Mouse (Mus musculus): ENCODE measurements around the gene Opcml. TPM values are rescaled to one million over a fixed set of nuclear protein-coding genes. Genes with fewer than 3 reads are reported as not detected.

Opcml gene
- polyA plus RNA-seq, 1 experiment from 2014 or later = 0.31 TPM

GRCm38 (mm10) chr9:28937980-28938379, 1147.4 kb downstream of the Opcml start:
- WGBS (ENCODE audit: insufficient replicate concordance) = 38% methylated on average over 2 of the region's 2 CpGs
- Histone ChIP-seq H3K27ac (no peak overlapping the region), H3K4me2 (no peak overlapping the region), H3K27me3 (no peaks in the 10 kb centered on the region), H3K9me3 (replicated peaks) (no peaks in the 10 kb centered on the region), H3K36me3 (no peaks in the 10 kb centered on the region), H3K9ac (no peak overlapping the region), H3K4me3 (replicated peaks) (no peak overlapping the region), H3K4me1 (replicated peaks) (no peaks in the 10 kb centered on the region)
- DNase-seq (no peak), ATAC-seq (ENCODE audit: low read depth) (no peak)

GRCm38 (mm10) chr9:28940901-28941300, 1150.3 kb downstream of the Opcml start:
- H3K9ac ChIP-seq = no peak overlapping the region
- no peaks in the 10 kb centered on the region for H3K9me3 ChIP-seq (replicated peaks)
- H3K27ac ChIP-seq = no peak overlapping the region
- ATAC-seq (ENCODE audit: low read depth) (no peak), DNase-seq (no peak)
- no peak overlapping the region for H3K4me2 ChIP-seq
- no peaks in the 10 kb centered on the region for H3K27me3 ChIP-seq
- H3K4me3 ChIP-seq (replicated peaks) = no peak overlapping the region
- H3K36me3 ChIP-seq = no peaks in the 10 kb centered on the region
- H3K4me1 ChIP-seq (replicated peaks) = no peaks in the 10 kb centered on the region

GRCm38 (mm10) chr9:28969455-28969854, 1178.9 kb downstream of the Opcml start:
- DNase-seq (no peak), ATAC-seq (ENCODE audit: low read depth) (no peak)
- H3K27ac ChIP-seq = no peak overlapping the region
- 68% methylated on average over 1 of the region's 1 CpGs for WGBS (ENCODE audit: insufficient replicate concordance)
- H3K4me3 ChIP-seq (replicated peaks) = no peak overlapping the region
- no peak overlapping the region for H3K9ac ChIP-seq
- no peaks in the 10 kb centered on the region for H3K4me1 ChIP-seq (replicated peaks)
- no peaks in the 10 kb centered on the region for H3K27me3 ChIP-seq
- no peaks in the 10 kb centered on the region for H3K9me3 ChIP-seq (replicated peaks)
- no peaks in the 10 kb centered on the region for H3K36me3 ChIP-seq
- no peak overlapping the region for H3K4me2 ChIP-seq

Small RNAs within 50 kb of the gene (microRNA-seq; reads per million reads assigned to microRNA genes)
- not detected for gene Gm44316

Measured in liver, embryonic 13.5 days (tissue).